Mouse (Mus musculus): ENCODE data around the gene Six3. TPM values are rescaled to one million over a fixed set of nuclear protein-coding genes. Genes with fewer than 3 reads are reported as not detected.

The Six3 gene
- polyA plus RNA-seq, 1 experiment from 2014 or later: 17.6 TPM

GRCm38 (mm10) chr17:85664618-85665320 is 51.4 kb downstream of the Six3 start:
- Histone ChIP-seq H3K27ac (ENCODE audit: low read length) (no peak overlapping the region), H3K4me2 (ENCODE audit: low read length) (peak overlapping the region; percentile 48), H3K9me3 (ENCODE audit: control insufficient read depth, low read length) (no peaks in the 10 kb centered on the region), H3K36me3 (ENCODE audit: control insufficient read depth, insufficient read depth) (no peaks in the 10 kb centered on the region), H3K4me3 (replicated peaks; ENCODE audit: low read length) (peak overlapping the region; percentile 30), H3K27me3 (replicated peaks; ENCODE audit: control insufficient read depth, insufficient read depth, low read length) (peaks cover 12% of the 10 kb centered on the region), H3K4me1 (replicated peaks; ENCODE audit: control insufficient read depth, insufficient read depth, low read length) (peaks cover 8% of the 10 kb centered on the region), H3K9ac (replicated peaks; ENCODE audit: low read depth, low read length) (0 out of 2 replicates have a peak overlapping the region, but pooled peaks have one; percentile 7)
- WGBS: under 1% methylated on average over 20 of the region's 20 CpGs
- peak; percentile 89 for ATAC-seq

Other genes with a start within 250 kb of the Six3 start
- gene Six2, start 74.7 kb downstream of the Six3 start, polyA plus RNA-seq (2015; fragmentation: Nextera tagmentation; extraction: Ambion mirVana): 0.25 and 0.45 TPM in 2 replicates